Mouse (Mus musculus) hindbrain, postnatal 0 days (tissue): ENCODE data around the gene Ifitm10. TPM values are rescaled to one million over a fixed set of nuclear protein-coding genes. Genes with fewer than 3 reads are reported as not detected.
A peak's percentile ranks its signal among the peaks of the same experiment; 100 is the strongest.
"Not testable (repeated sequence)": the region's sequence is repeated elsewhere in the genome, so short reads cannot be mapped to it uniquely, and the experiment has no call there.

Experiments used
- ATAC-seq: fragments of 200-750 bp; cut with Nextera tagmentation; 2 replicates; pipeline ENCODE4 v1.8.0; 2017; ENCODE audit warnings: mild to moderate bottlenecking, moderate TSS enrichment, moderate library complexity
- DNase-seq: peaks from one replicate; pipeline ENCODE4 v3.0.0-alpha.2; 2015; ENCODE audit warnings: low spot score
- H3K27ac ChIP-seq: fragments of 300-500 bp; sonication (generic); 2 replicates; pipeline ENCODE4 v1.5.1; 2014; ENCODE audit warnings: mild to moderate bottlenecking
- H3K27me3 ChIP-seq: fragments of 300-500 bp; sonication (generic); 2 replicates; pipeline ENCODE4 v1.6.1; 2014; ENCODE audit warnings: low read length, mixed read lengths; ENCODE audit not compliant: insufficient read depth
- H3K36me3 ChIP-seq: fragments of 300-500 bp; sonication (generic); 2 replicates; pipeline ENCODE4 v1.6.1; 2014; ENCODE audit warnings: low read length, mixed read lengths; ENCODE audit not compliant: insufficient read depth
- H3K4me1 ChIP-seq: fragments of 300-500 bp; sonication (generic); 2 replicates; pipeline ENCODE4 v1.6.1; 2014; ENCODE audit warnings: antibody characterized with exemption, low read length, mixed read lengths; ENCODE audit not compliant: insufficient read depth
- H3K4me2 ChIP-seq: fragments of 300-500 bp; sonication (generic); 2 replicates; pipeline ENCODE4 v1.6.1; 2014; ENCODE audit warnings: low read depth, mild to moderate bottlenecking, low read length, moderate library complexity, mixed read lengths
- H3K4me3 ChIP-seq: fragments of 300-500 bp; sonication (generic); 2 replicates; pipeline ENCODE4 v1.5.1; 2014; ENCODE audit warnings: low read length
- H3K9ac ChIP-seq: fragments of 300-500 bp; sonication (generic); replicated peaks from 2 replicates; pipeline ENCODE4 v1.6.1; 2014; ENCODE audit warnings: mild to moderate bottlenecking, low read length, moderate library complexity, mixed read lengths
- H3K9me3 ChIP-seq: fragments of 300-500 bp; sonication (generic); 2 replicates; pipeline ENCODE4 v1.6.1; 2016; ENCODE audit warnings: low read length, mixed read lengths
- CTCF ChIP-seq: IDR thresholded peaks from 2 replicates; pipeline ENCODE4 v1.5.1; 2016; ENCODE audit warnings: antibody characterized with exemption, control low read depth, low read depth
- WGBS: fragments of 180-500 bp; shearing (Covaris S2); extraction: QIAGEN DNeasy Blood & Tissue Kit; methylation state at CpG from one replicate; pipeline ENCODE4 v1.1.7; 2014; 5-methylcytosine and 5-hydroxymethylcytosine counted together
- polyA plus RNA-seq: library from polyadenylated mRNA; unstranded; fragments of >200 nt; fragmentation: Nextera tagmentation; extraction: Ambion mirVana; gene quantifications from 2 replicates; pipeline ENCODE4 v1.2.1, GENCODE M21; 2015
- total RNA-seq: library from RNA; depleted of rRNA; stranded (reverse); fragments of >200 nt; gene quantifications from 2 replicates; pipeline ENCODE4 v1.2.3, GENCODE M21; 2014

Gene Ifitm10
- total and polyA plus RNA-seq, 2 experiments from 2014 or later: 19.9 to 25.4 TPM

GRCm38 (mm10) chr7:142340269-142340970, 33.1 kb downstream of the Ifitm10 start:
- no peak overlapping the region for H3K27ac ChIP-seq
- no peak overlapping the region for H3K4me3 ChIP-seq
- H3K36me3 ChIP-seq: no peaks in the 10 kb centered on the region
- no peak overlapping the region for H3K9ac ChIP-seq
- DNase-seq (no peak), ATAC-seq (no peak)
- no peak overlapping the region for H3K4me2 ChIP-seq
- TF ChIP-seq CTCF: no peak
- 61% methylated on average over 10 of the region's 10 CpGs for WGBS
- H3K9me3 ChIP-seq: no peaks in the 10 kb centered on the region
- no peaks in the 10 kb centered on the region for H3K27me3 ChIP-seq
- H3K4me1 ChIP-seq: no peaks in the 10 kb centered on the region

GRCm38 (mm10) chr7:142335151-142335550, 38.4 kb downstream of the Ifitm10 start:
- no peak for ATAC-seq
- no peaks in the 10 kb centered on the region for H3K27me3 ChIP-seq

GRCm38 (mm10) chr7:142334246-142334645, 39.3 kb downstream of the Ifitm10 start:
- 0% methylated on average over 3 of the region's 3 CpGs for WGBS
- Histone ChIP-seq H3K27ac (no peak overlapping the region), H3K4me1 (no peaks in the 10 kb centered on the region), H3K9me3 (no peaks in the 10 kb centered on the region), H3K27me3 (no peaks in the 10 kb centered on the region), H3K9ac (no peak overlapping the region), H3K4me3 (no peak overlapping the region), H3K36me3 (no peaks in the 10 kb centered on the region), H3K4me2 (no peak overlapping the region)
- TF ChIP-seq CTCF: peak; percentile 98
- peak; percentile 96 for DNase-seq
- peak; percentile 87 for ATAC-seq

More at GRCm38 (mm10) chr7:142335151-142335550, 38.4 kb downstream of the Ifitm10 start:
- no peak for TF ChIP-seq CTCF
- Histone ChIP-seq H3K9me3 (no peaks in the 10 kb centered on the region), H3K4me2 (no peak overlapping the region), H3K27ac (no peak overlapping the region), H3K9ac (no peak overlapping the region), H3K36me3 (no peaks in the 10 kb centered on the region), H3K4me3 (no peak overlapping the region), H3K4me1 (no peaks in the 10 kb centered on the region)
- peak; percentile 59 for DNase-seq
- 58% methylated on average over 8 of the region's 8 CpGs for WGBS

GRCm38 (mm10) chr7:142332741-142333140, 40.8 kb downstream of the Ifitm10 start:
- H3K4me3 ChIP-seq, DNase-seq: not testable (repeated sequence)
- WGBS: 51% methylated on average over 3 of the region's 9 CpGs

GRCm38 (mm10) chr7:142331281-142331680, 42.3 kb downstream of the Ifitm10 start:
- DNase-seq (no peak), ATAC-seq (no peak)
- no peak overlapping the region for H3K9ac ChIP-seq
- H3K9me3 ChIP-seq: no peaks in the 10 kb centered on the region
- no peak overlapping the region for H3K27ac ChIP-seq
- no peak overlapping the region for H3K4me2 ChIP-seq
- no peak for TF ChIP-seq CTCF
- no peaks in the 10 kb centered on the region for H3K27me3 ChIP-seq
- no peaks in the 10 kb centered on the region for H3K36me3 ChIP-seq
- 88% methylated on average over 4 of the region's 4 CpGs for WGBS
- no peaks in the 10 kb centered on the region for H3K4me1 ChIP-seq
- no peak overlapping the region for H3K4me3 ChIP-seq

More at GRCm38 (mm10) chr7:142332741-142333140, 40.8 kb downstream of the Ifitm10 start:
- H3K27ac ChIP-seq, H3K9ac ChIP-seq, ATAC-seq, H3K4me1 ChIP-seq, H3K36me3 ChIP-seq, H3K9me3 ChIP-seq, H3K27me3 ChIP-seq, H3K4me2 ChIP-seq: not testable (repeated sequence)

- ATAC-seq: no peak
Observed at GRCm38 (mm10) chr7:142330271-142330724, 43.3 kb downstream of the Ifitm10 start.

GRCm38 (mm10) chr7:142328507-142328906, 45.0 kb downstream of the Ifitm10 start:
- Histone ChIP-seq H3K4me1 (no peaks in the 10 kb centered on the region), H3K4me3 (no peak overlapping the region), H3K9ac (no peak overlapping the region), H3K36me3 (no peaks in the 10 kb centered on the region), H3K27ac (no peak overlapping the region), H3K27me3 (no peaks in the 10 kb centered on the region), H3K9me3 (no peaks in the 10 kb centered on the region), H3K4me2 (no peak overlapping the region)
- ATAC-seq (no peak), DNase-seq (no peak)
- 65% methylated on average over 3 of the region's 3 CpGs for whole genome bisulfite sequencing
- TF ChIP-seq CTCF: no peak

More at GRCm38 (mm10) chr7:142330271-142330724, 43.3 kb downstream of the Ifitm10 start:
- Histone ChIP-seq H3K4me3 (no peak overlapping the region), H3K9ac (no peak overlapping the region), H3K27me3 (no peaks in the 10 kb centered on the region), H3K27ac (no peak overlapping the region), H3K9me3 (no peaks in the 10 kb centered on the region), H3K36me3 (no peaks in the 10 kb centered on the region), H3K4me1 (no peaks in the 10 kb centered on the region), H3K4me2 (no peak overlapping the region)
- DNase-seq: no peak
- no peak for TF ChIP-seq CTCF
- 60% methylated on average over 9 of the region's 9 CpGs for WGBS
